Mouse (Mus musculus) thymus, adult 2 months (tissue): ENCODE results near the gene Rangap1.

Source experiments
- CTCF ChIP-seq: fragments of 200-500 bp; IDR thresholded peaks from 2 replicates; pipeline ENCODE4 v1.5.1; 2012; ENCODE audit warnings: mild to moderate bottlenecking, control low read depth, low read length, moderate library complexity, borderline replicate concordance; ENCODE audit not compliant: control insufficient read depth, poor library complexity, insufficient read depth; ENCODE audit errors: extremely low read depth
- POLR2A ChIP-seq: fragments of 200-500 bp; IDR thresholded peaks from 2 replicates; pipeline ENCODE4 v1.6.1; 2012; ENCODE audit warnings: mild to moderate bottlenecking, low read length, control low read depth, moderate library complexity; ENCODE audit not compliant: control insufficient read depth, poor library complexity, insufficient read depth; ENCODE audit errors: extremely low read depth

DNA sequence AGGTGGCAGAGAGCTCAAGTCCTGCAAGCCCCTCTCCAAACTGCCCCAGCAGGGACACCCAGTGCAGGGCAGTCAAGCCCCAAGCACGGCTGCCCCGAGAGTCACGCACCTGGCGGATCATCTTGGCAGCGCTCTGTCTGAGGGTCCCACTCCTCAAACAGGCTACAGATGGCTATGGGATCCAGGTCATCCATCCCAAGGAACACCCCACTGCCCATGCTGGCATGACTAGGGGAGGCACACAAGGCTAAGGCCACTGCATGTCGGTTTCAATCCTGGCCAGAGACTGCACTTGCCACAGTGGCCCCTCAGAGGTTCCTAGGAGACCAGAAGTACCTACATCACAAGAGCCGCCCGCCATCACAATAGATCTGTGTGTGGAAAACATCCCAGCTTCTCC, 19.4 kb downstream of the Rangap1 start:
- no peak for TF ChIP-seq CTCF
- TF ChIP-seq POLR2A, result no peak
